Mouse (Mus musculus) kidney, adult 11 months (tissue): Measurements from ENCODE around the gene Capn15.

Experiments
- DNase-seq: peaks from one replicate; pipeline ENCODE4 v3.0.0; 2022

Gene Capn15

GRCm38 (mm10) chr17:25918037-25918750, 67.4 kb downstream of the Capn15 start:
- DNase-seq, result no peak

GRCm38 (mm10) chr17:25916931-25917647, 68.5 kb downstream of the Capn15 start:
- DNase-seq, result no peak

- no peak for DNase-seq
These were observed 71.3 kb downstream of the Capn15 start for GRCm38 (mm10) chr17:25914295-25914694.

- no peak for DNase-seq
These were observed 71.7 kb downstream of the Capn15 start for GRCm38 (mm10) chr17:25913877-25914275.

GRCm38 (mm10) chr17:25913186-25913876, 72.3 kb downstream of the Capn15 start:
- peak; percentile 57 for DNase-seq

- DNase-seq, result peak; percentile 33
These were observed 73.8 kb downstream of the Capn15 start for GRCm38 (mm10) chr17:25911816-25912215.
